Mouse (Mus musculus): ENCODE measurements at regions not wholly inside any gene's neighbourhood (a gene's known extent, or its start where the extent isn't known, plus 50 kb on each side); places are given as distances from the start of the nearest gene placed in this dataset.

GRCm38 (mm10) chr3:50817361-50817760 is 373.9 kb upstream of the Slc7a11 start:
- no peak for TF ChIP-seq POLR2A (IDR thresholded peaks at IDR 0.05; ENCODE audit: borderline replicate concordance, extremely low read depth, insufficient read depth, insufficient read length, poor library complexity, severe bottlenecking)
- TF ChIP-seq CTCF (IDR thresholded peaks at IDR 0.05; ENCODE audit: borderline replicate concordance, extremely low read depth, insufficient read depth, insufficient read length): no peak

All from brain, embryonic 14.5 days (tissue).